Mouse (Mus musculus): ENCODE results near the gene Zfand4.

Zfand4 gene

GRCm38 (mm10) chr6:116374136-116374535, 110.1 kb downstream of the Zfand4 start:
- DNase-seq (ENCODE audit: low spot score in 2 of 2): no peak

GRCm38 (mm10) chr6:116374618-116375017, 110.6 kb downstream of the Zfand4 start:
- no peak for DNase-seq (ENCODE audit: low spot score in 2 of 2)

- no peak for DNase-seq (ENCODE audit: low spot score in 2 of 2)
Observed at GRCm38 (mm10) chr6:116378892-116379291, 114.9 kb downstream of the Zfand4 start.

All from natural killer cell, adult 2 months (primary cell).